Mouse (Mus musculus): ENCODE data around the gene Fam47e.
A peak's percentile ranks its signal among the peaks of the same experiment; 100 is the strongest.

Fam47e gene

DNA sequence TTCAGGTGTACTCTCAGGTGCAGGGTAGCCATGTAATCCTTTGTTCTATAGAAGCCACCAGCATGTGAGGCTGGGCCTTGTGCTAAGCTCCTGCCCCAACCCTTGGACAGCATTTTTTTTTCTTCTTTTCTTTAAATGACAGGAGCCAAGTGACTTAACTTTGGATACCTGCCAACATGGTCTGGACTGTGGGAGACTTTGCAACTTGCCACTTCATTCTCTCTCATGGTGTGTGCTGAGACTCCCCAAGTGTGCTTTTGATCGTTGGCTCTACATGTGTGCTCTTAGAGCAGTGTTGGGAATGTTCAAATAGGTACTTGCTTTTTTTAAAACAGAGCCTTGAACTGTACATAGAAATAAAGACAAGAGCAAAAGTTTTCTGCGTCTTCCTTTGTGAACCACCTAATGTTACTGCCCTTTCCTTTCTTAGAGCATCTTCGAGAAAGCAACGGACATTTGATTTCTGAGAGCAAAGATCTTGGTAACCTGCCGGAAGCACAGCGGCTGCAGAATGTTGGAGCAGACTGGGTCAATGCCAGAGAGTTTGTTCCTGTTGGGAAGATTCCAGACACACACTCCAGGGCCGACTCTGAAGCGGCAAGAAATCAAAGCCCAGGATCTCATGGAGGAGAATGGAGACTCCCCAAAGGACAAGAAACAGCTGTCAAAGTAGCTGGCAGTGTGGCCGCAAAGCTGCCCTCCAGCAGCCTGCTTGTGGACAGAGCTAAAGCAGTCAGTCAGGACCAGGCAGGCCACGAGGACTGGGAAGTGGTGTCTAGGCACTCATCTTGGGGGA, 49.8 kb downstream of the Fam47e start:
- peak; percentile 70 for DNase-seq

DNA sequence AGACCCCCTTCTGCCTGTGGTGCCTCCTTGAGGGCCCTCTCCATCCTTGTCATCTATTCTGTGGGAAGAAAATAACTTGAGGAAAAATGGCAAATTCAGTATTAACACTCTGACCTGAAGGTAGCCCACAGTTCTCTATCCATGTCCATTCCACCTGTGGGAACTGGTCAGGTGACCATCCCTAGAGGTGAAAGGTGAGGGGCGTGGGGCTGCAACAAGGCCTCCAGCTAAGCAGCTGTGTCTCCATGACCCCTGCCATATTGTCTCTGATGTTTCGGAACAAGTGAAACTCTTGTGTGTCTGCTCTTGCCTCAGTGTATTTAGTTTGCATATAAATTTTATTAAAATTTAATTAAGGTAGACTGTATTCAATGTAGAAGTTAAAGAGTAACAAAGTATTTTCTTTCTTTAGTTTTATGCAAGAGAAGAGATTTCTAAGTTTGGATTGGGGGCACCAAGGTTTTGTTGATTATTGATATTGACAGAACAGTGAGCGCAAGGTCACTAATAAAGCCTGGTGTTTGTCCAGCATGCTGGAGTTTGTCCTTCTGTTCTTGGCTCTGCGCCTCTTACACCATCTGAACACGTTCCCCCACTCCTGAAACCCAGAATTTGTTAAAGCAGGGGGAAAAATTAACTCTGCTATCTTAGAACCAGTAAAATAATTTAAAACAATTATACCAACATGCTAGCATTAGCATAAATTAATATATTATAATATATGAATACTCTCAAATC, 52.8 kb downstream of the Fam47e start:
- no peak for DNase-seq

DNA sequence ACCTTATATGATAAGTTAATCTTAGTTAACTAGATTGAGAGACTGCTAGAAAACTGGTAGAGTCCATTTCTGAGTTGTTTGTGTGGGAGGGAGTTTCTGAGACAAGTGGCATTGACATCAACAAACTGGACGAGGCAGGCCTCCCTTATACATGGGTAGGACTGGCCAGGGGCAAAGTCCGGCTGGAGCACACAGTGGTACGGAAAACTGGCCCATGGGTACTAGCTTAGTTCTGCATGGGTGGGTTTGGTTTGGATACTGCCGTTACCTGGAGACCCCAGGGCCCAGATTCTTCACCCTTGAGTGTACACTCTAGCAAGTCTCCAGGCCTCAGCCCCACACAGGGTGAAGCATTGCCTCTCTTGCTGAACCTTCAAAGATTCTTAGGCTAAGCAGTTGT, 57.9 kb downstream of the Fam47e start:
- no peak for DNase-seq

DNA sequence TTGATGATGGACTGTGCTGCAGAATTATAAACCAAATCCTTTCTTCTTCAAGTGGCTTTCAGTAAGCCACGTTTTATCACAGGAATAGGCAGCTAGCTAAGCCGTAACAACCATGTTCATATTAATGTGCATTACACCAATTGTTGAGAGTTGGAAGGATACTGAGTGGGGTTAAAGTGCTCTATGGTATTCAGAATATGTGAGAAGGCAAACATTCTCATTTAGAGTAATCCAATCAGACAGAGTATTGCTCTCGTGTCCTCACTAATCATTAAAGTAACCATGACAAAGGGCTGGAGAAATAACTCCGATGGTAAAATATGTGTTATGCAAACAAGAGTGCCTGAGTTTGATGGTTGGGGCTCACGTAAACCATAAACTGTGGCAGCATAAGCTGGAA, 67.0 kb downstream of the Fam47e start:
- no peak for DNase-seq

DNA sequence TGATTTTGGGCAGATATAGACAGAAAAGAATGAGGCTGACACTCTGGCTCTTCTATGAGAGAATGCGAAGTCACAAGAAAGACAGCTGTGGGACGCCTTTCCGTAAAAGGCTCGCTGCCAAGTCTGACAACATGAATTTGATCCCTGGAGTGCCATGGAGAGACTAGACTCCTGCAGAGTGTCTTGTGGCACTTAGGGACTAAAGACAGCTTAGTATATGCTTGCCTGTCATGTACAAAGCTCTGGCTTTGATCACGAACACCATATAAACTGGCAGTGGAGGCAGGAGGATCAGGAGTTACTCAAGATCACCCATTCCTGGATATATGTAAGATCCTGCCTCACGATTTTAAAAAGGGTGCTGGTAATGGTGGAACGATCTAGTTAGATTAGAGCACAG, 73.0 kb downstream of the Fam47e start:
- no peak for DNase-seq

DNA sequence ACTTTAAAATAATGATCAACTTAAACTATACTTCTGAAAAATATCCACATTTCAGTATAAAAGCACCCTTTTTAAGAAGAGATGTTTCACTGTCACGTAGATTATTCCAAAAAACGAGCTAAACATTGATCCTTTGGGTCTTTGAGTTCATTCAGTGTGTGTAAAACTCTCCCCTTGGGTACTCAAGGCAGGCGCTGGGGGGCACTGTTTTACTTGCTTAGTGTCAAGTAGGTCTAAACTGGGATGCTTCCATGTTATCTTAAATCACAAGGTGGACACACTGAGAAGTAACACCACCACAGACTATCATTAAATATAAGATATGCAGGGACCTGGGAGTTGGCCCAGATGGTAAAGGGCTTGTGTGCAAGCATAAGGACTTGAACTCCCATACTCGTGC, 78.7 kb downstream of the Fam47e start:
- DNase-seq = no peak

DNA sequence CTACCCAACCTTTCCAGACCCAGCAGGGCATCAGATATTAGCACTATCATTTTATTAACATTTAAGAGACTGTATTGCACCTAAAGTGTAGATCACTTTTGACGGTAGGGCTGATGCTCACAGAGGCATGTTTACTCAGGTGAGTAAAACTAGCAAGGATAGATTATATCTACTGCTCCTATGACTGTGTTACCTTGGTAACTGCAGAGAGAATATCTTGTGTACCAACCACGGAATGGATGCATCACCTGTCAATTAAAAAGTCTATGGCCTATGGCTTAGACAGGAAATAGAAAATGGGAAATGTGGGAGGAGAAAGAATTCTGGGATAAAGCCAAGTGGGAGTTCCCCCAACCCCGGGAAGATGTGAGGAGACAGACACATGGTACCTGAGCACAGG, 80.0 kb downstream of the Fam47e start:
- DNase-seq = no peak

DNA sequence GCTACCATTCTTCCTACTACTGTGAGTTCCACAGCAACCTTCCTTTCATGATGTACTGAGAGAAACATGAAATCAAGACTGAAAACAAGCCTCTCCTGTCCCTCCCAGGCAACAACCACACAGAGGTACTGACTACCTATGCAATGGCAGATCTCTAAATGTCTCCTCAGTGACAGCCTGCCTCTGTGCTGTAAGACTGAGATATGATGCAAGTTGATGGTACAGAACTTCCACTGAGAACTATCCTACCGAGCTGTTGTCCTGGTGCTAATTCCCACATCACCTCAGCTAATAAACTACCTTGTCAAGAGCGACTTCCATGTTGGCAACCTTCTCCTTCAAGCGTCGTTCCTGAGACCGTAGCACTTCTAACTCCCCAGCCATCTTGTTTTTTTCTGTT, 81.0 kb downstream of the Fam47e start:
- no peak for DNase-seq

DNA sequence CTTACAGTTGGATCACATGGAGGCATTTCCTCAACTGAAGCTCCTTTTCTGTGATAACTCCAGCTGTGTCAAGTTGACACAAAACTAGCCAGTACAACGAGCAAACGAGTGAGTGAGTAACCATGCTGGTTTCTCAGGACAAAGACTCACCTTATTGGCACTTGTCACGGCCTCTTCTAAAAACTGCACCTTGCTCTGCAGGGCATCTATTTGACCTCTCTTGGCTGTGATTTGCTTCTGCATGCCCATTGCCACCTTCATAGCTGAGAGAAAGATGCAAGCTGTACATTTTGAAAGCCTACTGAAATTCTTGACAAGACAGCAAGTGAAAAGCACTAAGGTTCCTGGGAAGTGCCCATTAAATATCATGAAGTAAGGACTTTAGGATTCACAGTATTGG, 86.0 kb downstream of the Fam47e start:
- no peak for DNase-seq

Data from kidney, postnatal 14 days (tissue).